Mouse (Mus musculus): ENCODE data around the gene 2210016L21Rik. TPM values are rescaled to one million over a fixed set of nuclear protein-coding genes. Genes with fewer than 3 reads are reported as not detected.
A peak's percentile ranks its signal among the peaks of the same experiment; 100 is the strongest.
"Not testable (repeated sequence)": the region's sequence is repeated elsewhere in the genome, so short reads cannot be mapped to it uniquely, and the experiment has no call there.

2210016L21Rik gene
- polyA plus RNA-seq, 1 experiment, result 16.6 TPM

- Histone ChIP-seq H3K4me3 (replicated peaks; ENCODE audit: extremely low read depth, low read depth, low read length) (no peak overlapping the region), H3K4me1 (ENCODE audit: control insufficient read depth, insufficient read depth, low read length) (peaks cover 2% of the 10 kb centered on the region; the same call in 1 of the 2 replicates)
- no peak for TF ChIP-seq CTCF (IDR thresholded peaks at IDR 0.05; ENCODE audit: insufficient read depth, low read length)
- no peak for TF ChIP-seq POLR2A (IDR thresholded peaks at IDR 0.05; ENCODE audit: borderline replicate concordance, extremely low read depth, low read depth, low read length)
- WGBS, result 72% methylated on average over 5 of the region's 5 CpGs
- DNase-seq, result no peak
These were observed 26.1 kb upstream of the 2210016L21Rik start for GRCm38 (mm10) chr5:114915854-114916253.

DNA sequence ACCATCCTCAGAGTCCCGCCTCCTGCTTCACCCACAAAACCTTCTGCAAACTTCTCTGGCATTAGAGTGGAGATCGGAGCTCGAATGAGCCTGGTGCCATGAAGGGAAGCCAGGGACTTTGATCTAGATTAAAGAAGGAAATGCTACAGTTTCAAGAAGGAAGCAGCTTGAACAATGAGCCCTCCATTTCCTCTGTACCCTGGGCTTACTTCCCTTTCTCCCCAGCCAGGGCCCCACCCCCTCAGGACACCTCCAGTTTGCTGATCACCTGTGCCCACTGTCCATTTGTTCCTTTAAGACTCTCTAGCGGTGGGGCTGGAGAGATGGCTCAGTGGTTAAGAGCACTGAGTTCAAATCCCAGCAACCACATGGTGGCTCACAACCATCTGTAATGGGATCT is 25.2 kb upstream of the 2210016L21Rik start:
- no peak for DNase-seq
- TF ChIP-seq CTCF (IDR thresholded peaks at IDR 0.05; ENCODE audit: insufficient read depth, low read length), result no peak
- TF ChIP-seq POLR2A (IDR thresholded peaks at IDR 0.05; ENCODE audit: borderline replicate concordance, extremely low read depth, low read depth, low read length), result no peak
- 43% methylated on average over 4 of the region's 4 CpGs for WGBS
- peaks cover 2% of the 10 kb centered on the region; the same call in 1 of the 2 replicates for H3K4me1 ChIP-seq (ENCODE audit: control insufficient read depth, insufficient read depth, low read length)
- no peak overlapping the region for H3K4me3 ChIP-seq (replicated peaks; ENCODE audit: extremely low read depth, low read depth, low read length)

DNA sequence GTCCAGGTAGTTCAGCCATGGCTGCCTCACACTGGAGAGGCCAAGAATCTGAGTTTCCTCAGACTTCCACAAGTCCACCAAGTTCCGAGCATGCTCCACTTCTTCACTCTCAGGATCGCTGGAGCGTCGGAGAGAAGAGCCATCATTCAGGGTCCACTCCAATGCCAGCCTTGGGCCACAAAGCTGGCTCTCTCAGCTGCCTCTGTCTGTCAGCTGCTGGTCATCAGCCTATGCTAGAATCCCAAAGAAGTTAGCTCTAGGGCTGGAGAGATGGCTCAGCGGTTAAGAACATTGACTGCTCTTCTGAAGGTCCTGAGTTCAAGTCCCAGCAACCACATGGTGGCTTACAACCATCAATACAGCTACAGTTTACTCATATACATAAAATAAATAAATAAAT is 24.6 kb upstream of the 2210016L21Rik start:
- not testable (repeated sequence) for H3K4me3 ChIP-seq (replicated peaks; ENCODE audit: extremely low read depth, low read depth, low read length); H3K4me1 ChIP-seq (ENCODE audit: control insufficient read depth, insufficient read depth, low read length); DNase-seq
- 92% methylated on average over 5 of the region's 5 CpGs for WGBS

GRCm38 (mm10) chr5:114921551-114922365 is 20.2 kb upstream of the 2210016L21Rik start:
- TF ChIP-seq POLR2A (IDR thresholded peaks at IDR 0.05; ENCODE audit: borderline replicate concordance, extremely low read depth, low read depth, low read length) (no peak), CTCF (IDR thresholded peaks at IDR 0.05; ENCODE audit: insufficient read depth, low read length) (no peak)
- 50% methylated on average over 19 of the region's 19 CpGs for WGBS
- no peaks in the 10 kb centered on the region for H3K4me1 ChIP-seq (ENCODE audit: control insufficient read depth, insufficient read depth, low read length)
- no peak overlapping the region for H3K4me3 ChIP-seq (replicated peaks; ENCODE audit: extremely low read depth, low read depth, low read length)
- DNase-seq, result peak; percentile 8

GRCm38 (mm10) chr5:114922366-114922731 is 19.6 kb upstream of the 2210016L21Rik start:
- TF ChIP-seq CTCF (IDR thresholded peaks at IDR 0.05; ENCODE audit: insufficient read depth, low read length), result no peak
- TF ChIP-seq POLR2A (IDR thresholded peaks at IDR 0.05; ENCODE audit: borderline replicate concordance, extremely low read depth, low read depth, low read length), result no peak
- H3K4me3 ChIP-seq (replicated peaks; ENCODE audit: extremely low read depth, low read depth, low read length), result no peak overlapping the region
- DNase-seq, result no peak
- H3K4me1 ChIP-seq (ENCODE audit: control insufficient read depth, insufficient read depth, low read length), result no peaks in the 10 kb centered on the region
- WGBS, result 51% methylated on average over 10 of the region's 10 CpGs

DNA sequence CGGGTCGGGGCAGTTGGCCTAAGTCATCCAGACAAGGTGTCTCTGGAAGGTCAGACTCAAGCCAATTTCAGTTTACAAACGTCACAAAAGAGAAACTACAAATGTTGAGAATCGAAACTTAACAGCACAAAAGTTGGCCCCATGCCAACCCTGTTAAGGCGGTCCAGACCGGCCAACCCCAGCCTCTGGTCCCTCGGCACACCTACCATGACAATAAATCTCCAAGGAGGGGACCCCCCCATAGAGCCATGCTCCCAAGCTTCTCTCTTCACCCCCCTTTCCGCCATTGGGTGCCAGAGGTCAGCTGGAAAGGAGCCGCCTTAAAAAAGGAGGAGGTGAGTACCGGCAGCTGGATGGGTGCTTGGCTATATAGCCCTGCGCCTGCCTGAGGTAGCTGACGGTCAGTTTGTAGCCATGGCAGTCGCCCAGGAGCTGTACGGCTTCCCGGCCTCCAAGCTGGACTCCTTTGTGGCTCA is 18.9 kb upstream of the 2210016L21Rik start, which contains the start of gene Oasl1:
Gene Oasl1, plus strand, starts transcription at position 243 of the 476 bp plus-strand sequence.
- no peak for TF ChIP-seq CTCF (IDR thresholded peaks at IDR 0.05; ENCODE audit: insufficient read depth, low read length)
- no peak for TF ChIP-seq POLR2A (IDR thresholded peaks at IDR 0.05; ENCODE audit: borderline replicate concordance, extremely low read depth, low read depth, low read length)
- DNase-seq, result peak; percentile 64
- H3K4me3 ChIP-seq (replicated peaks; ENCODE audit: extremely low read depth, low read depth, low read length), result peak within 1 kb of the TSS; percentile 79
- no peaks in the 10 kb centered on the region for H3K4me1 ChIP-seq (ENCODE audit: control insufficient read depth, insufficient read depth, low read length)
- 10% methylated on average over 15 of the region's 15 CpGs for WGBS

GRCm38 (mm10) chr5:114926153-114926684 is 15.7 kb upstream of the 2210016L21Rik start:
- WGBS, result 69% methylated on average over 1 of the region's 1 CpGs
- no peak for DNase-seq
- Histone ChIP-seq H3K4me1 (ENCODE audit: control insufficient read depth, insufficient read depth, low read length) (no peaks in the 10 kb centered on the region), H3K4me3 (replicated peaks; ENCODE audit: extremely low read depth, low read depth, low read length) (no peak overlapping the region)
- TF ChIP-seq POLR2A (IDR thresholded peaks at IDR 0.05; ENCODE audit: borderline replicate concordance, extremely low read depth, low read depth, low read length), result no peak
- no peak for TF ChIP-seq CTCF (IDR thresholded peaks at IDR 0.05; ENCODE audit: insufficient read depth, low read length)

GRCm38 (mm10) chr5:114926753-114927152 is 15.2 kb upstream of the 2210016L21Rik start:
- H3K4me3 ChIP-seq (replicated peaks; ENCODE audit: extremely low read depth, low read depth, low read length), result no peak overlapping the region
- no peaks in the 10 kb centered on the region for H3K4me1 ChIP-seq (ENCODE audit: control insufficient read depth, insufficient read depth, low read length)
- DNase-seq, result no peak
- WGBS, result 79% methylated on average over 9 of the region's 9 CpGs
- no peak for TF ChIP-seq CTCF (IDR thresholded peaks at IDR 0.05; ENCODE audit: insufficient read depth, low read length)
- no peak for TF ChIP-seq POLR2A (IDR thresholded peaks at IDR 0.05; ENCODE audit: borderline replicate concordance, extremely low read depth, low read depth, low read length)

DNA sequence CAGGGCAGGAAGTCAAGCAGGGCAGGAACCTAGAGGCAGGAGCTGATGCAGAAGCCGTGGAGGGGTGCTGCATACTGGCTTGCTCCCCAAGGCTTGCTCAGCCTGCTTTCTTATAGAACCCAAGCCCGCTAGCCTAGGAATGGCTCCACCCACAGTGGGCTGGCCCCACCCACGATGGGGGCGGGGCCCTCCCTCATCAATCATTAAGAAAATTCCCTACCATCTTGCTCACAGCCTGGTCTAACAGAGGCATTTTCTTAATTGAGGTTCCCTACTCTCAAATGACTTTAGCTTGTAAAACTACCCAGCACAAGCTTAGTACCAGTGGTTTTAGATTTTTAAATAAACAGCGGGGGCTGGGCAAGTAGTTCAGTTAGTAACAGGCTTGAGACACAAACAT is 10.3 kb upstream of the 2210016L21Rik start:
- no peak for DNase-seq
- TF ChIP-seq CTCF (IDR thresholded peaks at IDR 0.05; ENCODE audit: insufficient read depth, low read length) (no peak), POLR2A (IDR thresholded peaks at IDR 0.05; ENCODE audit: borderline replicate concordance, extremely low read depth, low read depth, low read length) (no peak)
- H3K4me1 ChIP-seq (ENCODE audit: control insufficient read depth, insufficient read depth, low read length), result no peaks in the 10 kb centered on the region
- 57% methylated on average over 5 of the region's 5 CpGs for WGBS
- no peak overlapping the region for H3K4me3 ChIP-seq (replicated peaks; ENCODE audit: extremely low read depth, low read depth, low read length)

- WGBS, result 84% methylated on average over 8 of the region's 8 CpGs
- H3K4me3 ChIP-seq (replicated peaks; ENCODE audit: extremely low read depth, low read depth, low read length), result no peak overlapping the region
- TF ChIP-seq POLR2A (IDR thresholded peaks at IDR 0.05; ENCODE audit: borderline replicate concordance, extremely low read depth, low read depth, low read length) (no peak), CTCF (IDR thresholded peaks at IDR 0.05; ENCODE audit: insufficient read depth, low read length) (no peak)
- DNase-seq, result no peak
- H3K4me1 ChIP-seq (ENCODE audit: control insufficient read depth, insufficient read depth, low read length), result no peaks in the 10 kb centered on the region
These were observed 8.8 kb upstream of the 2210016L21Rik start for GRCm38 (mm10) chr5:114933206-114933605.

Measured in lung, adult 2 months (tissue).